Mouse (Mus musculus) erythroblast, embryonic 14.5 days (primary cell): Measurements from ENCODE around the gene Utf1.

Experiments
- GATA1 ChIP-seq: IDR thresholded peaks from 2 replicates; pipeline ENCODE4 v1.6.1; 2012; ENCODE audit warnings: low read length, inconsistent platforms, mixed read lengths
- TAL1 ChIP-seq: IDR thresholded peaks from 3 replicates; pipeline ENCODE4 v1.6.1; 2012; ENCODE audit warnings: low read length, inconsistent platforms, mixed read lengths

- TF ChIP-seq TAL1: no peak
- TF ChIP-seq GATA1: no peak
Observed at GRCm38 (mm10) chr7:139956658-139957057, 13.1 kb downstream of the Utf1 start.
